Mouse (Mus musculus) central nervous system, embryonic 18 days (tissue): ENCODE results near the gene Pak2. TPM values are rescaled to one million over a fixed set of nuclear protein-coding genes. Genes with fewer than 3 reads are reported as not detected.

Source experiments
- polyA plus RNA-seq: library from polyadenylated mRNA; depleted of rRNA; stranded (reverse); fragments of >200 nt; gene quantifications from 2 replicates; pipeline ENCODE4 v1.2.3, GENCODE M21; 2012; rRNA removed

The Pak2 gene
- polyA plus RNA-seq: 27.0 and 28.0 TPM in 2 replicates

DNA sequence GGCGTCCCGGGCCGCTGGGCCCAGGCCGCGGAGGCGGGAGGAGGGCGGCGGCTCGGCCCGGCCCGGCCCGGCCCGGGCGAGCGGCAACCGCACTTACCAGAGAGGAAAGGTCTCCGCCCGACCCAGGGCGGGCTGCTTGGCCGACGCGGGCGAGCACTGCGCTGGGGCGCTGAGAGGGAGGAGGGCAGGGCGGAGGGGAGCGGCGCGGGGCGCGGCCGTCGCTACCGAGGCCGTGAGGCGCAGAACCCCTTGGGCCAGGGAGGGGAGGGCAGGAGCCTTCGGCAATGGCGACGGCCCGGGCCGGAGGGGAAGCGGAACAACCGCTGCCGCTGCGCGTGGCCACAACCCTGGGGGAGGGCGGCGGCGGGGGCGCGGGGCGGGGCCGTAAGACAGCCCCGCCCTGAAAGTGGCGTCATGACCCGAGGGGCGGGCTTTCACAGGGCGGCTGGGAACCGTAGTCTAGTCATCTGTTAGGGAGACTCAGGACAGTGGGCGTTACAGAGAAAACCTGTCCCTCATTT, at the start of gene Pak2:
Pak2 (minus strand) TSS at position 352 of the 521 bp plus-strand sequence.

DNA sequence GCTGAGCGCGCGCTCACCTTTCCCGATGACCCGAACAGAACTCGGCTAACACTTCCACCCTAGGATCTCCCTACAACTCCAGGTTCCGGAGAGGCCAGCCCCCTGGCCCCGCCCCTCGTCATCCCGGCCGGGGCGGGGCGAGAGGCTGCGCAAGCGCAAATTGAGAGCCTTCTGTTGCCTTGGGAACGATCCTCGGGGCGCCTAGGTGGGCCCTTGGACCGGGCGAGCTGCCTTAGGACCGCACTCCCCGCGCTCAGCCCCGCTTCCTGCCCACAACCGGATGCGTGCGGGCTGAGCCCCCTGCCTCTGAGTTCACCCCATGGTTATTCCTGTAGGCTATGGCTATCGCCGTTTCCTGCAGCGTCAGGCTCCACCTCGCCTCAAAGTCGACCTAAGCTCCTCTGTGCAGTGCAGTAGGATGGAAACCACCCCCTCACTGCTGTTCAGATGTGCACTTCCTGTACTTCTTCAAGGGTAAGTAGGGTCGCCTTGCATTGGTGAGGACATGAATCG, 20.6 kb upstream of the Pak2 start, which contains the start of the genes Pigx and Cep19:
Pigx (minus strand) TSS at position 103 of the 513 bp plus-strand sequence.
Cep19 (plus strand) TSS at position 163 of the 513 bp plus-strand sequence.

DNA sequence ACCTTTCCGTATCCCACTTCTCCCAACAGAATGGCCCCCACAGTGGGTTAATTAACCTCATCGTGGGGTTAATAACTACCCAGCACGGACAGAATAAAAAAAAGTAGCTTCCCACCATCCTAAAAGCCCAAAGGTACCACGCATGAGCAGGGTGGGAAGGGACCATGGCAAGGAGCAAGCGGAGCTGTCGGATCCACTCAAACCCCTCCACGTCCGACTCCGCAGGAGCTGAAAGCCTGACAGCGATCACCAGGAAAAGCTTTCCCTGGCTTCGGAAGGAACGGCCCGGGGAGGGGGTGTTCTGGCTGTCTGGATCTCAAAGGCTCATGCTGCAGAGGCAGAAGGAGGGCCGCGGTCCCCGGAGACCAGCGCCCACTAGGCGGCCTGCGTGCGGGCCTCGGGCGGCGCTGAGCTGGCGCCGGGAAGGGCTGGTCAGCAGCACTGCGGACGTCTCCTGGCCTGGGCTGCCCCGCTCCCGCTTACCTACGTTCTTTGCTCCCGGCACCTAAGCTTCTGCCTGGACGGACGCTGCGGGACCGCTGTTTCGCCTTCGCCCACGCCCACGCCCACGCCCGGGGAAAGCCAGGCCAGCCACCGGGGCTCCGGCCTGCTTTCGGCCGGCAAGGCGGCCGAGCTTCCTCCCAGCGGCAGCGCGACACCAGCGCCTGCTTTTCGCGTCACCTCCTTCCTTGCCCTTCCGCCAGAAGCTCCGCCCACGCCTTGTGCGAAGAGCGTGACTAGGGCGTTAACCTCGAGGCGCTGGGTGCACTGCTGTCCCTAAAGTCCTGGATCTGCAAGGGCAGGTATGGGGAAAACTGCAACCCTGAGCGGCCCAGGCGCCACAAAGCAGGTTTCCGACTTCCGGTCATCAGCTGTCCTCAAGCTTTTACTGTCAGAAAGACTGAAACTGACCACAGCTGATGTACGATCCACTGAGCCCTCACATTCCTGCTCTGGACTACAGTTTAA, 76.3 kb downstream of the Pak2 start, which contains the start of gene Senp5:
Senp5 (minus strand) TSS at position 779 of the 969 bp plus-strand sequence.

Other genes with a start within 250 kb of the Pak2 start
- 0.23 and 0.32 TPM in 2 replicates for gene Meltf, start 200.5 kb downstream of the Pak2 start, polyA plus RNA-seq
- gene Pigz, start 145.5 kb downstream of the Pak2 start, polyA plus RNA-seq: 2.3 and 2.6 TPM in 2 replicates
- gene 0610012G03Rik, start 130.8 kb downstream of the Pak2 start, polyA plus RNA-seq: 86.2 and 88.4 TPM in 2 replicates
- 121 and 134 TPM in 2 replicates for gene Ncbp2, start 130.8 kb downstream of the Pak2 start, polyA plus RNA-seq
- 19.5 and 19.9 TPM in 2 replicates for gene Senp5, start 76.1 kb downstream of the Pak2 start, polyA plus RNA-seq
- gene Pigx, start 20.4 kb upstream of the Pak2 start, polyA plus RNA-seq: 73.2 and 76.4 TPM in 2 replicates
- 34.8 and 39.6 TPM in 2 replicates for gene Cep19, start 20.5 kb upstream of the Pak2 start, polyA plus RNA-seq
- 5.1 and 5.8 TPM in 2 replicates for gene Nrros, start 86.3 kb upstream of the Pak2 start, polyA plus RNA-seq
- not detected in 2 replicates for gene Bex6, start 100.5 kb upstream of the Pak2 start, polyA plus RNA-seq
- 29.3 and 30.6 TPM in 2 replicates for gene Fbxo45, start 167.8 kb upstream of the Pak2 start, polyA plus RNA-seq
- 9.0 and 9.5 TPM in 2 replicates for gene Wdr53, start 167.9 kb upstream of the Pak2 start, polyA plus RNA-seq
- gene Smco1, start 192.1 kb upstream of the Pak2 start, polyA plus RNA-seq: not detected in 2 replicates
- gene Rnf168, start 198.1 kb upstream of the Pak2 start, polyA plus RNA-seq: 16.9 and 17.8 TPM in 2 replicates